Mouse (Mus musculus): ENCODE results near the gene Gm32717. TPM values are rescaled to one million over a fixed set of nuclear protein-coding genes. Genes with fewer than 3 reads are reported as not detected.

Gene Gm32717
- under 1 TPM; 0.50 to 0.55 TPM for total RNA-seq (2023)

GRCm38 (mm10) chr10:118240680-118241079 lies at the start of gene Gm32717:
Gene Gm32717 (minus strand): TSS chr10:118240780.

GRCm38 (mm10) chr10:118258388-118258787 lies 17.8 kb upstream of the Gm32717 start, which contains the start of gene Gm32802:
Gene Gm32802 (plus strand): TSS chr10:118258688.

DNA sequence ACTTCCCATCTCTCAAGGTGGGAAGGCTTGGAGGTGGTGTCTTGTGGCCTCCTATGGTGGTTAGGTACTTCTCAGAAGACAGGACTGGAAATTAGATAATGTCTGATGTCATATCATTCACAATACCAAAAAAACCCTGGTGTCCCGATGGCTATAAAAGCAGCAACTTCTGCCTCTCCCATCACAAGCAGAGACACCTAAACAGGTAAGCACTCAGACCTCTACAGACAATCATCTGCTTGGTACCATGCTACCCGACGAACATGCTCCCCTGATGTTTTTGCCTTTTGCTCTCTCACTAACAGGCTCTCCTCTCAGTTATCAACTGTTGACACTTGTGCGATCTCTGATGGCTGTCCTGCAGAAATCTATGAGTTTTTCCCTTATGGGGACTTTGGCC lies 35.9 kb downstream of the Gm32717 start, which contains the start of gene Il22:
Gene Il22 (plus strand): TSS at position 301 of the 400 bp plus-strand sequence.

Other genes starting within 250 kb of the Gm32717 start
- 1 to 10 TPM; 7.3 to 8.2 TPM for gene Mdm1, start 99.0 kb downstream of the Gm32717 start, total RNA-seq (2023)
- gene Il22, start 35.8 kb downstream of the Gm32717 start, total RNA-seq (2023): not detected
- gene Gm32802, start 17.9 kb upstream of the Gm32717 start, total RNA-seq (2023): under 1 TPM; 0.50 to 0.55 TPM
- gene Iltifb, start 54.3 kb upstream of the Gm32717 start, total RNA-seq (2023): not detected
- gene Gm9040, start 86.2 kb upstream of the Gm32717 start, total RNA-seq (2023): not detected
- not detected for gene Gm9044, start 91.6 kb upstream of the Gm32717 start, total RNA-seq (2023)
- gene Gm9045, start 97.1 kb upstream of the Gm32717 start, total RNA-seq (2023): not detected
- not detected for gene Gm9046, start 102.5 kb upstream of the Gm32717 start, total RNA-seq (2023)
- gene Gm9048, start 107.9 kb upstream of the Gm32717 start, total RNA-seq (2023): not detected
- gene Gm9049, start 113.3 kb upstream of the Gm32717 start, total RNA-seq (2023): not detected
- gene Ifng, start 200.3 kb upstream of the Gm32717 start, total RNA-seq (2023): 10 to 100 TPM; 16.3 to 17.1 TPM

Data from T-cell, adult 66 days (primary cell).